Mouse (Mus musculus) kidney, embryonic 14.5 days (tissue): ENCODE results near the gene Tenm4. TPM values are rescaled to one million over a fixed set of nuclear protein-coding genes. Genes with fewer than 3 reads are reported as not detected.
A peak's percentile ranks its signal among the peaks of the same experiment; 100 is the strongest.

Experiments
- ATAC-seq: fragments of 200-750 bp; cut with Nextera tagmentation; 2 replicates; pipeline ENCODE4 v1.8.0; 2017; ENCODE audit warnings: moderate number of reproducible peaks, mild to moderate bottlenecking, moderate TSS enrichment, moderate library complexity; ENCODE audit not compliant: low FRiP score, low TSS enrichment
- H3K27ac ChIP-seq: fragments of 300-500 bp; sonication (generic); 2 replicates; pipeline ENCODE4 v1.5.1; 2014; ENCODE audit warnings: low read depth, mild to moderate bottlenecking, low read length, moderate library complexity, mixed read lengths
- H3K27me3 ChIP-seq: fragments of 300-500 bp; sonication (generic); 2 replicates; pipeline ENCODE4 v1.6.1; 2014; ENCODE audit warnings: mild to moderate bottlenecking, low read length; ENCODE audit not compliant: control insufficient read depth, insufficient read depth
- H3K36me3 ChIP-seq: fragments of 300-500 bp; sonication (generic); 2 replicates; pipeline ENCODE4 v1.6.1; 2014; ENCODE audit warnings: low read length, mixed read lengths; ENCODE audit not compliant: control insufficient read depth, insufficient read depth
- H3K4me1 ChIP-seq: fragments of 300-500 bp; sonication (generic); 2 replicates; pipeline ENCODE4 v1.6.1; 2014; ENCODE audit warnings: low read length, mixed read lengths; ENCODE audit not compliant: control insufficient read depth, insufficient read depth
- H3K4me2 ChIP-seq: fragments of 300-500 bp; sonication (generic); replicated peaks from 2 replicates; pipeline ENCODE4 v1.6.1; 2014; ENCODE audit warnings: low read depth, mild to moderate bottlenecking, low read length
- H3K4me3 ChIP-seq: fragments of 300-500 bp; sonication (generic); 2 replicates; pipeline ENCODE4 v1.5.1; 2014; ENCODE audit warnings: mild to moderate bottlenecking, low read length
- H3K9ac ChIP-seq: fragments of 300-500 bp; sonication (generic); 2 replicates; pipeline ENCODE4 v1.6.1; 2014; ENCODE audit warnings: low read depth, mild to moderate bottlenecking, low read length, moderate library complexity
- H3K9me3 ChIP-seq: fragments of 300-500 bp; sonication (generic); 2 replicates; pipeline ENCODE4 v1.6.1; 2016; ENCODE audit warnings: low read length; ENCODE audit not compliant: control insufficient read depth
- WGBS: fragments of 180-500 bp; shearing (Covaris S2); extraction: QIAGEN DNeasy Blood & Tissue Kit; methylation state at CpG from one replicate; pipeline ENCODE4 v1.1.7; 2014; 5-methylcytosine and 5-hydroxymethylcytosine counted together
- polyA plus RNA-seq: library from polyadenylated mRNA; unstranded; fragments of >200 nt; fragmentation: Nextera tagmentation; extraction: Ambion mirVana; gene quantifications from 2 replicates; pipeline ENCODE4 v1.2.1, GENCODE M21; 2014

The Tenm4 gene
- polyA plus RNA-seq, 1 experiment from 2014 or later, result 51.0 TPM

DNA sequence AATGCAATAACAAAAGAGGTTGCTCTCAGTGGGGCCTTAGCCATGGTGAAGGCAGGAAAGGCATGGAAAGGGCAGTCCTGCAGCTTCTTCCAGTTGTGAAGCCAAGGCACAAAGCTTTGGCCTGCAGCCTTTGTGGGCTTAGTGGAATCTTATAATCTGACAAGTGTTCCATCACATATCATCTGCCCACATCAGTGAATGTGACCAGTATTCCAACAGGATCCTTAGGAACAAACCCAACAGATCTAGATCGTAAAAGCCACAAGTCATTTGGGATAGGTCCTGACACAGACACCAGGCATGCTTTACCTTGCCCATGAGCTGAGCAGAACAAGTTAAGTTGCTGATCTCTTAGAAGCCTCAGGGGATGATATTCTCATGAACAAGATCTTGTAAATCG lies 262.3 kb downstream of the Tenm4 start:
- H3K4me2 ChIP-seq, result no peak overlapping the region
- no peak overlapping the region for H3K4me3 ChIP-seq
- H3K27ac ChIP-seq, result no peak overlapping the region
- H3K27me3 ChIP-seq, result no peaks in the 10 kb centered on the region
- H3K9ac ChIP-seq, result no peak overlapping the region
- WGBS, result 92% methylated on average over 2 of the region's 2 CpGs
- no peaks in the 10 kb centered on the region for H3K9me3 ChIP-seq
- H3K36me3 ChIP-seq, result no peaks in the 10 kb centered on the region
- no peaks in the 10 kb centered on the region for H3K4me1 ChIP-seq
- ATAC-seq, result no peak

DNA sequence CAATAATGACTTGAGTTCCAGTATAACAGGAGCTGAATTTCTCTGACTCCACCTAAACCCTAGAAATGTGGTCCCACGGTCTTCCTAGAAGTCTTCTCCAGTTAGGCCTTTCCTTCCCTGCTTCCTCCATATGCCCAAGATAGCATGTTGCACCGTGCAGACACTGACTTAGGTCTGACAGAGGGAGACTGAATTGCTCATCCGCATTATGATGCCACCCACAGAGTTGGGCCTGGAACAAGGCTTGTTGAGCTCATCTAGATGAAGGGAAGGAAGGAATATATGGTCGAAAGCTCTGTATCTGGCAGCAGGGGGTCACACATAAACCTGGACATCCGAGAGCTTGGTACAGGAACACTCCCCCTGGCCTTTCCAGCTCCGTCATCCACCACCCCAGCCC lies 267.3 kb downstream of the Tenm4 start:
- H3K4me3 ChIP-seq, result no peak overlapping the region
- H3K9me3 ChIP-seq, result no peaks in the 10 kb centered on the region
- WGBS, result 86% methylated on average over 6 of the region's 6 CpGs
- H3K27ac ChIP-seq, result no peak overlapping the region
- H3K27me3 ChIP-seq, result no peaks in the 10 kb centered on the region
- no peak overlapping the region for H3K4me2 ChIP-seq
- no peaks in the 10 kb centered on the region for H3K4me1 ChIP-seq
- ATAC-seq, result no peak
- no peak overlapping the region for H3K9ac ChIP-seq
- H3K36me3 ChIP-seq, result no peaks in the 10 kb centered on the region

DNA sequence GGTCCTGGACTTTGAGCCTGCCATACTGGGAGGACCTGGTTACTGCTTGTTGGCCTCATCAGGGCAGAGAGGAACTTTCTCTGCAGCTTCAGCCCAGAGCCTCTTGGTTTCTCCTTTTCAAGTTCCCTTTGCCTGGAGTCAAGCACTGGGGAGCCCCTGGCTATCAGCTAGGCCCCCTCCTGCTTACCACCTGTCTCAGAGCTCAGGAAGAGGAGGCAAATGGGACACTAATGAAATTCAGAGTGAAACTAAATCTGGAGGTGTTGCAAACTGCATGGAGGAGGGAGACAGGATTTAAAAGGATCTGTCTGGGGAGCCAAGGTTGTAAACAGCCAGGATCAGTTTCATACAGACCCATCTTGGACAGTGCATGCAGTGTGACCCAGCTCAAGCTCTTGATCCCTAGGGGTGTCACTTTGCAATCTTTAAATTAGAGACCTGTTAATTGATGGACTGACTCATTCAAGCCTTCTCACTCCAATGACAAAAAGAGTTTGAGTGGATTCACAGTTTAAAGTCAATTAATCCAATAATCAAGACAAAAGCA lies 269.2 kb downstream of the Tenm4 start:
- no peaks in the 10 kb centered on the region for H3K36me3 ChIP-seq
- H3K4me2 ChIP-seq, result no peak overlapping the region
- H3K27me3 ChIP-seq, result no peaks in the 10 kb centered on the region
- H3K27ac ChIP-seq, result no peak overlapping the region
- H3K9me3 ChIP-seq, result no peaks in the 10 kb centered on the region
- no peak overlapping the region for H3K4me3 ChIP-seq
- H3K4me1 ChIP-seq, result no peaks in the 10 kb centered on the region
- peak; percentile 68; the same call in 1 of the 2 replicates for ATAC-seq
- no peak overlapping the region for H3K9ac ChIP-seq

DNA sequence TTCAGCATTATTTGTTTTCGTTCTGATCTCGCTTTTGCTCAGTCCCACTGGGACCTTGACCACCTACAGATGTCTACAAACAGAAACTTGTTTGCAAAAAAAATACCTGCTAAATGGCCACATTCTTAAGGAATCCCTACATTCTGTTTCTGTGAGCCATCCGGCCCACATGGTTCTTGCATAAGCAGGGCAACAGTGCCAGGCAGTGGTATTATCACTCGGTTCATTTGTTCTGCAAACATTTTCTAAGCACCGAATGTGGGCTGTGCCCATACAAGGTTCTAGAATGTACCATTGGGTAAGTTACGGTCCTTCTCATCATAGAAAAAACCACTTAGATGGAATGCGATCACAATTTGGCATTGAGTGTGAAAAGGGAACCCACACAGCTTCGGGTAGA lies 274.7 kb downstream of the Tenm4 start:
- H3K36me3 ChIP-seq, result no peaks in the 10 kb centered on the region
- 87% methylated on average over 8 of the region's 8 CpGs for WGBS
- no peak for ATAC-seq
- no peaks in the 10 kb centered on the region for H3K9me3 ChIP-seq
- no peak overlapping the region for H3K4me3 ChIP-seq
- H3K27ac ChIP-seq, result no peak overlapping the region
- H3K4me1 ChIP-seq, result no peaks in the 10 kb centered on the region
- no peak overlapping the region for H3K4me2 ChIP-seq
- H3K9ac ChIP-seq, result no peak overlapping the region
- no peaks in the 10 kb centered on the region for H3K27me3 ChIP-seq

DNA sequence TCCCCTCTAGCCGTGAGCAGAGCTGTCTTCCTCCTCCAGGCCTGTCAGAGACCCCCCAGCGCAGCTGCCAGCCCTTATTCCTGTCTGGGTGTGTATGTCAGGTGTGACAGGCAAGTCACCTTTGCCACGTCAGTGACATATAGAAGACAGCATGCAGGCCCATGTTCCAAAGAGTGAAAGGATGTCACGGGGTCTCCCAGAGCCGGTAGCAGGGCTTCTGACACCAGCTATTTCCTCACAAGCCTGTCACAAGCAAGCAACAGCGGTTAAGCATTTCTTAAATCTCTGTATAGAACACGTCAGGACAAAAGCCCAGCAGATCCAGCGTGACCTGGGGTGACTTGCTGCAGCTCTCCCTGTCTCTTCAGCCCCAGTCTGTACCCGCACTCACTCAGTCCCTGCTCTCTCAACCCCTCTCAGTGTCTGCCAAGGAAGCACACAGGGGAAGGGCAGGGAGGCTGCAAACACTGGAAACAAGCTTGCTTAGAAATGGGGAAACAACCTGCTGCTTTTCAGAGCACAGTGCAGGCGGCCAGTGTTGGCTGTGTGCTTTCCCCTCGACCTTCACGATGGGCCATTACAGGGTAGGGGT lies 276.9 kb downstream of the Tenm4 start:
- WGBS, result 75% methylated on average over 12 of the region's 12 CpGs
- Histone ChIP-seq H3K4me1 (no peaks in the 10 kb centered on the region), H3K4me2 (no peak overlapping the region), H3K36me3 (no peaks in the 10 kb centered on the region), H3K4me3 (no peak overlapping the region), H3K27me3 (no peaks in the 10 kb centered on the region), H3K9me3 (no peaks in the 10 kb centered on the region), H3K27ac (no peak overlapping the region), H3K9ac (no peak overlapping the region)
- no peak for ATAC-seq

DNA sequence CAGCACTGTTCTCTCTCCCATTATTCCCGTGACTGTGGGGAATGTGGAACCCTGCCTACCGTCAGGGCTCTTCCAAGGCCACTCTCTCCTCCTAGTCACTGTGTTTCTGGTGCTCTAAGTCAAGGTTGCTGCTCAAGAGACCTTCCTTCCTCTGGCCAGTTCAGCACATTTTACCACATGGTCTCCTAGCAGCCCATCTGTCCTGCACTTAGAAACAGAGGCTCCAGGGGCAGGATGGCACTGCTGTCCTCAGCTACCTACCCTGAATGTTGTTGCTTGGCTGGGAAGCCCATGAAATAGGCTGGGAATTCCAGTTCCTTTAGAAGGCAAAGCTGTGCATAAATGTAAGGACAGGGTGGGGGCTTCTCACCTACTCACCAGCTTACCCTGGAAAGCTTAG lies 284.9 kb downstream of the Tenm4 start:
- no peak overlapping the region for H3K4me2 ChIP-seq
- H3K4me3 ChIP-seq, result no peak overlapping the region
- no peaks in the 10 kb centered on the region for H3K9me3 ChIP-seq
- 59% methylated on average over 2 of the region's 2 CpGs for WGBS
- H3K4me1 ChIP-seq, result no peaks in the 10 kb centered on the region
- H3K36me3 ChIP-seq, result no peaks in the 10 kb centered on the region
- no peaks in the 10 kb centered on the region for H3K27me3 ChIP-seq
- no peak for ATAC-seq
- H3K27ac ChIP-seq, result no peak overlapping the region
- H3K9ac ChIP-seq, result no peak overlapping the region

DNA sequence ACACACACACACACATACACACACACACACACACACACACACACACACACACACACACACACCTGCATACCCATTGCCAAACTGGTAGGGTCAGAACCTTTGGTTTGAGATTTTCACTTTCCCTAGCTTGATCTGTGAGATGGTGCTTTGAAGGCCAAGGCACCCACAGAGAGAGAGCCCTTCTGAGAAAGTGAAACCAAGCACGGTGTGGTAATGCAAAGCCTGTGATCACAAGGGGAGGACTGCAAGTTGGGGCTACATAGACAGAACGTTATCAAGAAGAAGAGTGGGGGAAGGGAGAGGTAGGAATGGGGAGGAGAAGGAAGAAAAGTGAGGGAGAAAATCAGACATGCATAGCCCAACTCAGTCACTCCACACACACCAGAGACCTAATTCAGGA lies 285.6 kb downstream of the Tenm4 start:
- no peak overlapping the region for H3K4me3 ChIP-seq
- no peak for ATAC-seq
- 55% methylated on average over 2 of the region's 2 CpGs for WGBS
- no peak overlapping the region for H3K4me2 ChIP-seq
- H3K9ac ChIP-seq, result no peak overlapping the region
- H3K36me3 ChIP-seq, result no peaks in the 10 kb centered on the region
- no peaks in the 10 kb centered on the region for H3K4me1 ChIP-seq
- H3K27ac ChIP-seq, result no peak overlapping the region
- H3K27me3 ChIP-seq, result no peaks in the 10 kb centered on the region
- no peaks in the 10 kb centered on the region for H3K9me3 ChIP-seq

DNA sequence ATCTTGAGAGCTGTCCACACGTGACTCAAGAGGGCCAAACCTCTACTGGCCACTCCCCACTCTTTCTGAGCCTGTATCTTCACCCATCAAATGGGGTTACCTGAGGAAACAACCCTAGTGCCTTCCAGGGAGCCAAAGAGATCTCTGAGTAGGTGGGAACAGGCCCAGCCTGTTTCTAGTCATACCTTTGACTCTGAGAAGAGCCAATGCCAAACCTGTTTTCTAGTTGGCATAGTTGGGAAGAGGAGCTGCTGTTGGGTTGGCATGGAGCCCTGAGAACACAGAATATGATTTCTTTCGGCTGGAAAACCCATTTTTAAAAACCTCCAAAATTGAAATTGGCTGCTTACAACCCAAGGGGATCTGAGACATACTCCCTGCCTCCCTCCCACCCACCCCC lies 286.8 kb downstream of the Tenm4 start:
- Histone ChIP-seq H3K27ac (no peak overlapping the region), H3K4me3 (no peak overlapping the region), H3K9ac (no peak overlapping the region), H3K27me3 (no peaks in the 10 kb centered on the region), H3K4me2 (no peak overlapping the region), H3K9me3 (no peaks in the 10 kb centered on the region), H3K4me1 (no peaks in the 10 kb centered on the region), H3K36me3 (no peaks in the 10 kb centered on the region)
- no peak for ATAC-seq
- WGBS, result 71% methylated on average over 2 of the region's 2 CpGs

DNA sequence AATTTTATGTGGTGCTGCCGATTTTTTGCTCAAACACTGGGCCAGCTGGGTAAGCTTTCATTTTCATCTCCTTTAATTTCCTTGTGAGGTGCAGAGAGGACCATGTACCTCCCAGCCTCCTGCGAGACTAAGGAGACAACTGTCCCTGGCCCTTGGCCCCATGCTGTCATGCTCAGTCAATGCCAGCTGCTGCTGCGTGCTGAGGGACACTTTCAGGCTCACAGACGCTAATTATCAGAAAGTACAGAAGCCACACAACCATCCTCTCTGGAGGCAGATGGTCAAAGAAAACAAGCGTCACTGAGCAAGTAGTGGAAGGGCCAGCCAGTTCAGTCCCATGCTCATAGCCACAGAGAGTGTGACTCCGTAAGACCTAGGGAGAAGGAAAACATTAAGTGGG lies 287.9 kb downstream of the Tenm4 start:
- Histone ChIP-seq H3K27me3 (no peaks in the 10 kb centered on the region), H3K4me1 (no peaks in the 10 kb centered on the region), H3K9me3 (no peaks in the 10 kb centered on the region), H3K4me3 (no peak overlapping the region), H3K27ac (no peak overlapping the region), H3K9ac (no peak overlapping the region), H3K4me2 (no peak overlapping the region), H3K36me3 (no peaks in the 10 kb centered on the region)
- ATAC-seq, result no peak
- 54% methylated on average over 6 of the region's 6 CpGs for WGBS
